Mouse (Mus musculus): ENCODE measurements at regions not wholly inside any gene's neighbourhood (a gene's known extent, or its start where the extent isn't known, plus 50 kb on each side); places are given as distances from the start of the nearest gene placed in this dataset.
"Not testable (repeated sequence)": the region's sequence is repeated elsewhere in the genome, so short reads cannot be mapped to it uniquely, and the experiment has no call there.

DNA sequence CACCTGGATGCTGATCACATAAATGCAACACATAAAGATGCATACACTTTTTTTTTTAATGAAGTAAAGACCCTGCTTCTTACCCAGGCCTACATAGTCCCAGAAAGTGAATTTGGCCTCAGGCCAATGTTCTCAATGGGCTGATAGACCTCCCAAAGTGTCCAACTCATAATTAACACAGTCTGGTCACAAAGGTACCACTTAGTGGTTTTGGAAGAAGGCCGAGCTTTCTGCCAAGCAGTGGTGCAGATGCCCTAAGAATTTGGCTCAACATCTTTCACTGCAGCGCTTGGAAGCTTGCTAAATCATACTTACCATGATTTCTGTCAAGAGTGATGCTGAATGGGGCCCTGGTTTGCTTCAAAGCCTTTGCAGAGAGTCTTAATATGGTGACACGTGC, 706.4 kb upstream of the Rag2 start:
- CTCF ChIA-PET: no interaction called here

DNA sequence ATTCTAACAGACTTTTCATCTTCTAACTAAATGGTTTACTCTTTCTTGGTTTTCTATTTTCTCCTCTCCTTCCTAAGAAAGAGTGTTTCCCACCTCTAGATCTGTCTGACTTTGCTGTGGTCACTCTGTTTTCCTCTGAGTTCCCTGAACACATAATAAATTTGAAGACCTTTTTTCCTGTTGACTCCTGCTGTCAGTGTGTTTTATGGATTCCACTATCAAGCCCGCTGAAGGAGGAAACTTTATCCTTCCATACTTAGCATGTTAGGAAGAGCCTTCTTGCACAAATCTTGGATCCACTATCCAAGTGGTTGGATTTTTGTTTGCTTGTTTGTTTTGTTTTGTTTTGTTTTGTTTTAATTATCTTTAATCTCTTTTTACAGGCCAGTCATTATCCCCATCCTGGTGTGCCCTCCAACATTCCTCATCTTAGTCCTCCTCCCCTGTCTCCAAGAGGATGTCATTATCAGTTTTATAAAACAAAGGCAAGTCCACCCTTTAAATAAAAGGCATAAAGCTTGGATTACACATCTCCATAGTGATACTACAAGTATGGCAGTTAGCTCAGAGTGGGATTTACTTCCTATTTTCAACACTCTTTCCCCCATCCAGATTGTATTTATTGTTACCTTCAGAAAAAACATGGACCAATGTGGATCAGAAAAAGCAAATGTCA, 704.8 kb upstream of the Rag2 start:
- CTCF ChIA-PET: no interaction called here

DNA sequence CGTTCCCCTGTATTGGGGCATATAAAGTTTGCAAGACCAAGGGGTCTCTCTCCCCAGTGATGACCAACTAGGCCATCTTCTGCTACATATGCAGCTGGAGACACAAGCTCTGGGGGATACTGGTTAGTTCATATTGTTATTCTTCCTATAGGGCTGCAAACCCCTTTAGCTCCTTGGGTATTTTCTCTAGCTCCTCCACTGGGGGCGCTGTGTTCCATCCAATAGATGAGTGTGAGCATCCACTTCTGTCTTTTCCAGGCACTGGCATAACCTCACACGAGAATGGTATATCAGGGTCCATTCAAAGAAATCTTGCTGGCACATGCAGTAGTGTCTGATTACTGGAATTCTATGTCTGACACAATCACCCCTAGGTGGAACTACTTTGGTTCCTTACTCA, 675.9 kb upstream of the Rag2 start:
- CTCF ChIA-PET: not testable (repeated sequence)

DNA sequence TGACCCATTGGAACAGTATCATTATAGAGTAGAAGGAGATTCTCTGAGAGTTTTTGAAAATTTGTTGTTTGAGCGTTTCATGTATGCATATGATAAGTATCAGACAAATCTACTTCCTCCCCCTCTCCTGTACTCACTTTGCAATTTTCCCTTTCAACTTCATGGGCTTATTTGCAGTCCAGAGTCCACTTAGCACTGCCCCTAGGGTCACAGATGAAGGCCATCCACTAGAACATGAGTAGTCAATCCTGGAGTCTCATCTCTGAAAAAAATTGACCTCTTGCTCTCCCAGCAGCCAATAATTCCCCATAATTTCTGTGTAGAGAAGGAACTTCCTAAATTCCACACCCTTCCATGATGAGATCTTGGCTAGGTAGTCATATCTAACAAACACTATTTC, 665.1 kb upstream of the Rag2 start:
- CTCF ChIA-PET: no interaction called here

- CTCF ChIA-PET: no interaction called here
Observed at GRCm38 (mm10) chr2:100964584-100964983, 659.9 kb upstream of the Rag2 start.

GRCm38 (mm10) chr2:100977202-100977601, 647.3 kb upstream of the Rag2 start:
- CTCF ChIA-PET: no interaction called here

DNA sequence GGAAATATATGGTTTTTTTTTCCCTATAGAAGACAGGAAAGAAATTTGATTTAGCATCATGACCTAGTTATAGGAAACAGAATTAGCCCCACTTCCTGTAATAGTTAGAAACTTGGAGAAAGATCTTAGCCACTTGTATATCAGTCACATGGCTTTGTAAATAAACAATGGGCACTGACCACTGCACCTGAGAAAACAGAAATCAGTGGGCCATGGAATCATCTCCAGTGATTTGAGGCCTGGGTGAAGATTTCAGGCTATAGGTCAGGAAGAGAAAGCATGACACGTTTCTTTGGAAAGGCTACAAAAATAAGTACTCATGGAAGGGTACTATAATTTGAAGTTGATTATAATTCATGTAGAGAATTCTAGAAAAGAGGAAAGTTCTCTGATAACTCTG, 642.2 kb upstream of the Rag2 start:
- CTCF ChIA-PET: no interaction called here

- CTCF ChIA-PET: no interaction called here
Observed at GRCm38 (mm10) chr2:101015353-101015752, 609.2 kb upstream of the Rag2 start.

DNA sequence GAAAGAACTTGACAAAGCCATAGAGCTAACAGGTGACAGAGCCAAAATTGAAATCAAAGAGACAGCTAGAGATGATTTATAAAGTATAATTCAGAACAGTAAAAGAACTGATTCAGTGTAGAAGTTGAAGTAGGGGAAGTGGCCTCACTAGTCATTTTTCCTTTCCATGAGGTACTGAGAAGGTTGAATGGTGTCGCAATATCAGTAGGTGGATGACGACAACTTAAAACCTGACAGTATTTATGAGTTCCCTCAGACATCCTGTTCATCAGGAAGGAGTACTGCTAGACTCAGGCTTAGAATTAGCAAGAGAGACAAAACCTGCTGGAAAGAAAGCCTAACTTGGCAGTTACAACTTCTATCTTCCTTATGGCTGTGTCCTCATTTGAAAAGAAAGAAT, 605.1 kb upstream of the Rag2 start:
- CTCF ChIA-PET: no interaction called here

GRCm38 (mm10) chr2:101021515-101021914, 603.0 kb upstream of the Rag2 start:
- CTCF ChIA-PET: no interaction called here

DNA sequence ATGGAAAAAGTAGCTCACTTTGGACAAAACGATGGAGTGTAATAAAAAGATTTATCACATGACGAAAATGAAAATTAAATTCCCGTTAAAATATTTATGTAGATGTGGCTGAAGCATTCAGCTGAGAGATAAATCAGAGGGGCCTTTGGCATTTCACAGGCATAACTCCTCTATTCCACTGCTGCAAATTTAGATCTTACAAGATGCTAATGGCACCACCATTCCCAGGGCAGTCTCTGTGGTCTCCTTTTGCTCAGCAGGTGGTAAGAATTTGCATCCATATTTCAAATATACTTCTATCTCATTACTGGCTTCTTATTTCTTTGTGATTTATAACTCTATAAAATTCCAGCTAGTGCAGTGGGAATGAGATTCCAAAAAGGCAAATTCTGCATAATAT, 581.5 kb upstream of the Rag2 start:
- CTCF ChIA-PET: no interaction called here

- CTCF ChIA-PET: no interaction called here
Observed at GRCm38 (mm10) chr2:101062939-101063338, 561.6 kb upstream of the Rag2 start.

DNA sequence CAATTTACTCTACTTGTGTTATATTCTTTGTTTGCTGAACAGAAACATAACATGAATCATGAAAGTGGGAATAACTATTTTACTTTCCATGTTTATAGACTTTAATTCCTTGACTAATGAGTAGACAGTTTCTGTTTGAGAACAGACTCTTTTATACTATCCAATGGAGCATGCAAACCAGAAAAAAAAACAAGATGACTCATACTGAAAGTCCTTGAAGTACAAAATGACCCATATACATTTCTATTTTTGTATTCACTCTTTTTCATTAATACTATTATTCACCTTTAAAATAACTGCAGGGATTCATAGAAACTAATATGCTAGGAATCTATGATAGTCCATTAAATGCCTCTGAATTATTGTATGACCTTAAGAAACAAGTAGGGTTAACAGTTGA, 549.5 kb upstream of the Rag2 start:
- CTCF ChIA-PET: no interaction called here

DNA sequence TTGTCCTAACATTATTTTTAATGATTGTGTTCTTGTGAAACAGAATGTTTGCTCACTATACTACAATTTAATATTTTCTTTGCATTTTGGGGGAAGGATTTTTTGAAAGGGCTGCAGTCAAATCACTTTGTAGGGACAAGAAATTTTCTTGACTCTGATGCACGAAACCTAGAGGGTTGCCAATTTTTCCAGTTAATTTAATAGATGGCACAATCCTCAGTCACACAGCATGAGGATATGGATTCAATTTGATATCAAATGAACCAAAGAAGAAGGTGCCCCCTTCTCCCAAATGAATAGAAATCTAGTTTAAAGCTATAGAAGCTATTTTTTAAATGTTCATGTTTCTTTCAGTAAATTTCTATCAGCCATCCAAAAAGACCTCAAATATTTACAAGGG, 544.3 kb upstream of the Rag2 start:
- CTCF ChIA-PET: no interaction called here

GRCm38 (mm10) chr2:101083813-101084212, 540.7 kb upstream of the Rag2 start:
- CTCF ChIA-PET: no interaction called here

GRCm38 (mm10) chr2:101084648-101085047, 539.9 kb upstream of the Rag2 start:
- CTCF ChIA-PET: no interaction called here

DNA sequence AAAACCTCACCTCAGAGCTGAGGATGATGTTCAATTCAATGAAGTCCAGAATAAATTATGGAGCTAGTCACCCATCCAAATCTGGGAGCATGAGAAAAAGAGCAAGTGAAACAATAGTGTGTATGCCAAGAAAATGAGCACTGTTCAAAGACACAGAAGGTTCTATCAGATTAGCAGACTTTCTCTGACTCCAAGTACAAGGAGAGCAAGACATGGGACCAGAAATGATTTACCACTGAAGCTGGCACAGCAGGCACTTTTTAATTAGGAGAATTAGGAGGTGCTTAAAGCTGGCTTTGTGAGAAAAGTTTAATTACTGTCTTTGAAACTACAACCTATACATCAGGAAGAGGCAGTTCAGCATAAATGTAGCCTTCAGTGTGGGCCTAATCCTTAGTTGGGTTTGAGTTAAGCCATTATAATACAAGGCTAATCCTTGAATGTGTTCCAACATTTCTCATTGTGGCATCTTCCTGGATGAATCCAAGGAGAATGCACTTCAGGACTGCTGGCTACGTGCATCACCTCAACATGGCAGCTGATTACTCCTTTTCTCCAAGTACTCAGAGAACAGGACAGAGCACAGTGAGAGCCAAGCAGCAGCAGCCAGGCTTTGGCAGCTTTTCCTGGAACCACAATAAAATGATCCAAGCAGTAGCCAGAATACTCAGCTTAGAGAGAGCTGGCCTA, 517.2 kb upstream of the Rag2 start:
- CTCF ChIA-PET: no interaction called here

DNA sequence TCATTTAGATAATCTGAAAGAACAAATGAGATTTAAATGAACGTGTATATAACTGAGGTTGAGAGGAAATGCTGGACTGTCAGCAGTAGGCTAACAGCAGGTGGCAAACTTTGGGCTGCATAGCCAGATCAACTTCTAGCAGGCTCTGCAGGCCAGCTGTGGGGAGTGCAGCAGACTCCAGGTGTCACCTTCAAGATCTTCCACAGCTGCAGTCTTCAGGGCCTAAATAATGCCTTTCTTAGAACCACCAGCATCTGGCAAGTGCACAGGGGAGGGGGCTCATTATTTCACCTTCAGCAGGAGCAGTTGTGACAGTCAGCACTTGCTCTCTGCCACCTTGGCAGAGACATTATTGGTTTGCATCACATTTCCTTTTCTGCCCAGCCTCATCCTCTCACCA, 487.7 kb upstream of the Rag2 start:
- CTCF ChIA-PET: no interaction called here

GRCm38 (mm10) chr2:101139931-101140330, 484.6 kb upstream of the Rag2 start:
- CTCF ChIA-PET: no interaction called here

GRCm38 (mm10) chr2:101156755-101157271, 467.7 kb upstream of the Rag2 start:
- CTCF ChIA-PET: no interaction called here

GRCm38 (mm10) chr2:101159276-101159675, 465.2 kb upstream of the Rag2 start:
- CTCF ChIA-PET: no interaction called here

GRCm38 (mm10) chr2:101165942-101166341, 458.6 kb upstream of the Rag2 start:
- CTCF ChIA-PET: no interaction called here

DNA sequence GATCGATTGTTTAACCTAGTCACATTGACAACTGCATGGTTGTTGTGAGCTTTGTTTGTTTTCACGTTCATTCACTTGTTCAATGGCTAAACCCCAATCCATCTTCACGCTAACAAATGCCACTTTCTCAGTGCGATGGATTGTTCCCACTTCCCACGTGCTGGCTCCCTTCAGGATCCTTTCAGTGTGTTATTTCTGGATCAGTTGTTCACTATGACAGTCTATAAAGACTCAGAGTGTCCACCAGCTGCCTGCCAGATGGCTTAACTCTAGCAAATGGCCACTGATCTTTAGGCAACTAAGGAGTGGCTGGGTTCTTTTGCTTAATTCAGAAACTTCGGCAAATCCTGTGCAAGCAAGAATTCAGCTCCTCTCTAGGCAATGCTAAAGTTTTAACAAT, 451.7 kb upstream of the Rag2 start:
- CTCF ChIA-PET: no interaction called here

DNA sequence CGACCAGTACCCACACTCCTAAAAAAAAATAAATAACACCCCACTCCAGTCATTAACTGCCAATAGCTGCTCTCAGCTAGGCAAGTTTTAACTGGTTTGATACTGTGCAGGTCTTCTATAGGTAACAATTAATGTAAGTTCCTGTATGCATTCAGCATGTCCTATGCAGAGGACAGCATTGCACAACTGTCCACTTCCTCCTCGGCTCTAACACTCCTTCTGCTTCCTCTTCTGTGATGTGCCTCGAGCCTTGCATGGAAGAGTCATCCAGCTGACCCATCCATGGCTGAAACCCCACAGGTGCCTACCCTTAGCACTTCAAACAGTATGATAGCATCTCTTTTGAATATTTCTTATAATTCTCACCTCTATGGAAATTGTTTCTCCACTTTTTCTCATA, 449.4 kb upstream of the Rag2 start:
- CTCF ChIA-PET: no interaction called here
